Mouse (Mus musculus) spleen, embryonic (tissue): ENCODE results near the gene Tet2.

Experiments
- CTCF ChIA-PET: fragments of 350-600 bp; sonication (Branson Sonifier 250); formaldehyde crosslinking; loops from one replicate; lab custom pipeline; 2022; lab: Charles Lee

Gene Tet2

DNA sequence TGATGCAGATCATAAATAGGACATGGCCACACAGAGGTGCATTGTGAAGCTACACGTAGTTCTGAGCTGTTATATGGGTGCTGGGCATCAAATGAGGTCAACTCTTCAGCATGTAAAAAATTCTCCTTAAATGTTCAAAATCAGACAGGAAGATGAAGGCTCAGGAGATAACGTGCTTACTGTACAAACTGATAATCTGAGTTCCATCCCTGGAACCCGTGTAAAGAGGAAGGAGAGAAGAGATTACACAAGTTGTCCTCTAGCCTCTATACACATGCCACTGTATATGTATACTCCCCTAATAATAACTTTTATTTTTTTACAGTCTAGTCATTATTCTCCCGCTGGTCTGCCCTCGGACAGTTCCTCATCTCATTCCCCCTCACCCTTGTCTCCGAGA lies 21.7 kb downstream of the Tet2 start:
- CTCF ChIA-PET: no interaction called here

DNA sequence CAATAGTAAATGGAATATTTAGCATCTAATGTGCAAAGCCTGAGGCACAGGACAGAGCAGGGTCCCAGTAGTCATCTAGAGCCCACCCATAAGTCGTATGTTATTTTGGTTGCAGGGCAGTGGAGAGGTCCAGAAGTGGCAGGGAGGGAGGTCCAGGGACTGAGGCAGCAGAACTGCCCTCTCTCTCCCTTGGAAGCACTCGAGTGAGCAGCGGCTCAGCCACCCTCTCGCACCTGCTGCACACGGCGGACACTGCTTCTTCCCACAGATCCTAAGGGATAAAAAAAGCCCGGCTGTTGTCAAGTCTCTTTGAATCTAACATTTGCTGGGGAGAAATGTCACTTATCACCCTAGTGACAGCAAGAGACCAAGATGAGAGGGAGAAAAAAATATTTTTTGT lies 22.6 kb downstream of the Tet2 start:
- CTCF ChIA-PET: no interaction called here

DNA sequence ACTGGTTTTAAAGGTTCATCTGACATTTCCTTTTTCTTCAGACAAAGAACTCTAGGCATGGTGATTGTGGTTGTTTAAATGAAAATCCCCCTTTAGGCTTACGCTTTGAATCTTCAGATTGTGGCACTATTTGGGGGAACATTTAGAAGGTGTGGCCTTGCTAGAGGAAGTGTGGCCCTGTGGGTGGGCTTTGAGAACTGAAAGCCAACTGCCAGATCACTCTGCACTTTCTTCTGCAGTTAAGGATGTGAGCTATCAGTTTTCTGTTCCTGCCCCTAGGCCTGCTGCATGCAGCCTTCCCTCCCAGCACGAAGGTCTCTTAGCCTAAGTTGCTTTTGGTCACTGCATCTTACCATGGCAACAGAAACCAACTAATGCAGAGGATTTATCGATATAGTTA lies 26.1 kb downstream of the Tet2 start:
- CTCF ChIA-PET: no interaction called here

DNA sequence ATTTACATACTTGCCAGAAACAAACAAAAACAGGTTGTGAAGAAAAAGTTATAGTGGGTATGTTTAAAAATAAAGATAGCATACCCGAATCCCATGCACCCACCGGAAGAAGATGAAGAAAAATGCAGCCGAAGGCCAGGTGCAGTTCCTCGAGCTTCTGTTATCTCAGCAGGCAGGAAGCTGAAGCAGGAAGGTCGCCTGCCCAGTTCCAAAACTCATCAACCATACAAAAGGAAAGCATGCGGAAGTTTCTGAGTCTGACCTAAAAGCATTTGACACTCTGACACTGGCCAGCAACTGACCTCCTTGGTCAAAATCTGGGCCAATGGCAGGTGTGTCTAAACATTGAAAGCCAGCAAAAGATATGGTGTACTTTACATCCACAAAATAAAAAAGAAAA lies 26.8 kb downstream of the Tet2 start:
- CTCF ChIA-PET: no interaction called here

DNA sequence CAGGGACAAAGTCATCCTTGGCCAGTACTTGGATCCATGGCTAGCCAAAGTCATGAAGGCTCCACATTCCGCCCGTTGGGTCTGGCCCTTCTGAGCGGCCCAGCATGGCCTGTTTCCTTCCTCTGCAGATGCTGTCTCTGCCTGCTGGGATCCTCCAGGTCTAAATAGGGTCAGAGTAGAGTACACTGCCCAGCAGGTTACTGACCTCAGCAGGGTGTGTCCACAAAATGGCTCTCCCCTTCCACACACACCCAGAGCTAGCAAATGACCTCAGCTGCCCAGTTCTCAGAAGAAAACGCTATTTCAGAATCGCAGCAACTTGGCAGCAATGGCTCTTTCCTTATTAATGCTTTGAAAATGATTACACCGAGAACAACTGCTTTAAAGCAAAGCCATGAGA lies 27.5 kb downstream of the Tet2 start:
- CTCF ChIA-PET: interaction anchor here (0.6 kb wide), 1 partner anchor 185 kb away, joined by 3 read pairs; no protein-coding TSS in a partner anchor

DNA sequence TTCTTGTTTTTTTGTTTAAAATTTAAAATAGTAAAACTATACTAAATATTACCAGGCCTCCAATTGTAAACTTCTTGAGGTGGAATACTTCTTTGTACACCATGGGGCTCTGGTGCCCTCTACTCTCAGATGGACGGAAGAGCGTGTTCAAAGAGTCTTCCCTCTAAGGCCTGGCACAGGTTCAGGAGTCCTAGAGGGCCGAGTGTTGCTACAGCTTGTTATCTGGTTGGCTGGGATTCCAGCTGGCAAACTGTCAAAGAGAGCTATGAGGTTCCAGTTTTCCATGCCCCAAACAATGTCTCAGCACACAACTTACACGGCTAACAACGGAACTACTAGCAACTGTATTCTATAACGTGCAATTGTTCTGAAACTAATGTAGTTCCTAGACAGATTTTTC lies 28.8 kb downstream of the Tet2 start:
- CTCF ChIA-PET: interaction anchor here (0.7 kb wide), 1 partner anchor 33 kb away, joined by 10 read pairs; no protein-coding TSS in a partner anchor

DNA sequence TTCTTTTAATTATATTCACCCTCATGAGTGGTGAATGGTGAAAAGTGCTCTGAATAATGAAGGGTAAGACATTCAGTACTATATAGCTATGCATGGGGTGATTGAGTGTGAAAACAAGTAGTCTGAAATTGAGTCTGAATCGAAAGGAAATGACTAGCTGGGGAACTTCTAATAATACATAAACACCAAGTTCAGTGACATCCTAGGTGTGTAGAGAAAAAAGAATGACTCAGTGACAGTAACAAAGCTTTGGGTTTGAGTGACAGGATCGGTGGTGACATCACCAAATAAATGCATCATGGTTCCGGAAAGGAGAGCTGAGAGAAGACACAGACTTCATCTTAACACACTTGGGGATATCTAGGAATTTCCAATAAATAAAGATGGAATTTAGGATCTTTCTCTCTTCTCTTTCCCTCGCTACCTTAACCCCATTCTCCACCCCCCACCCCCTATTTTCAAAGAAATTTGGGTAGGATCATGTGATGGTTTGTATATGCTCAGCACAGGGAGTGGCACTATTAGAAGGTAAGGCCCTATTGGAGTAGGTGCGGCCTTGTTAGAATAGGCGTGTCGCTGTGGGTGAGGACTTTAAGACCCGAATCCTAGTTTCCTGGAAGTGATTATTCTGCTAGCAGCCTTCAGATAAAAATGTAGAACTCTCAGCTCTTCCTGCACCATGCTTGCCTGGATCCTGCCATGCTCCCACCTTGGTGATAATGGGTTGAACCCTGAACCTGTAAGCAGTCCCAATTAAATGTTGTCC lies 29.6 kb downstream of the Tet2 start:
- CTCF ChIA-PET: no interaction called here

DNA sequence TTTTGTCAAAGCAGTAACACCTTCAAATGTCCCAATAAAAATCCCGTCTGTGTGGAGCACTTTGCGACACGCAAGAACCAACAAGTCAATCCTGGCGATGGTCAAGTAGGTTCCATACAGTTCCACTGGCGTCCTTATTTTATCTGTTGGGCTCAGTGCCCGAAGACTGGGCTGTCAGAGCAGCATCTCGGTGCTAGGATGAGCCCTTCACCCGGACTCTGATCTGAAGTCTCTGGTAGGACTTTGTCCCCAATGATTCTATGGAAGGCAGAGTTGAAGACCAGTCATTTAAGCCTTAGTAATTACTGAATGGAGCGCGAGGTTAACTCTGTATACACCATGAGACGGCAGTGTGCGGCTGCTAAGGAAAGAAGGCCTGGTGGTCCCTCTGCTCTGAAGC lies 30.6 kb downstream of the Tet2 start:
- CTCF ChIA-PET: no interaction called here

DNA sequence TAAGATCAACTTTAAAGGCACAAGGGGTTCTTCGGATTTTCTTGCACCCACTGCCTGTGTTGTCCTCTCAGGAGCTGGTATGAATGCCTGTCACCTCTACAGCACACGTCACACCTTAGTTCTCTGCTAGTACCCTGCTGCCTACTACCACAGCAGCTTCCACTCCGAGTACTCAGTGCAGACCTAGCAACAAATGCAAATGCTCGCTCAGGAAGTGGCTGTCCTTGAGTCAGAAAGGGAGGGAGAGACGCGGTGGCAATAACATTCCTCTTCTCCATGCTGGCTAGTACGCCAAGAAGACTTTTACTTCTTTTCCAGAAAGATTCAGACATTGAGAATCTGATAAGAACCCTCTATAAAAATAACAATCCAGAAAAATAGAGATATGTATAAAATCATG lies 31.5 kb downstream of the Tet2 start:
- CTCF ChIA-PET: no interaction called here

DNA sequence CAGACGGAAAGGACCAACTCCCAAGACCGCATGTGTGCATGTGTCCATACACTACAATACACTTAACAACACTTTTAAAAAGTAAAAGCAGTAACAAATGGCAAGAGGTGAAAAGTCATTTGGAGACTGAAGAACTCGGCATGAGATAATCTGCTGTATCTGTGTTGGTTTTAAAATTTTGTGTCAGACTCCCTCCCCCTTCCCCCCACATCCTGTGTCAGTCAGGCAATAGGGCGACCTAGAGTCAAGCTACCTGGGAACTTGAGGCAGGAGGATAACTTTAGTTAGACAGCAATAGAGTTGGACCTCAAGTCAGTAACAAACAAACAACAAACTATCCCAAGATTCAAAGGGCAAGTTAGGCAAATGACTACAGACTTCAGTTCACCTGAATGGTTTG lies 34.6 kb downstream of the Tet2 start:
- CTCF ChIA-PET: no interaction called here

DNA sequence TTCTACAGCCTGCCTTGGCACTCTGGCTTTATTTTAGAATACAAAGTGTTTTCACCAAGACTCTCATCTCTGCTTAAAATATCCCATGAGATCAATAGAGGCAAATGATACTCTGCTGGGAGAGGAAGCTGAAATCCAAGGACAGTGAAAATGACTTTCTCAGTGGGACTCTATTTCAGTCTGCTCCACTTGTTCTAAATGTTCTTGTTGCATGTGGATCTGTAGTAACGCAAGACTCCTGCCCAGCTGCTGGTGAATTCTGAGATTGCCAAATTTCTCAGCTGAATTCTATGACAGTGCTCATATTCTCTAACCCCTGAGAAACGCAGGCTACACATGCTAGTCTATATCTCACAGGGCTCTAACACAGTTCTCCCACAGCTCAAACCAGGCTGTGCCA lies 35.1 kb downstream of the Tet2 start:
- CTCF ChIA-PET: no interaction called here

DNA sequence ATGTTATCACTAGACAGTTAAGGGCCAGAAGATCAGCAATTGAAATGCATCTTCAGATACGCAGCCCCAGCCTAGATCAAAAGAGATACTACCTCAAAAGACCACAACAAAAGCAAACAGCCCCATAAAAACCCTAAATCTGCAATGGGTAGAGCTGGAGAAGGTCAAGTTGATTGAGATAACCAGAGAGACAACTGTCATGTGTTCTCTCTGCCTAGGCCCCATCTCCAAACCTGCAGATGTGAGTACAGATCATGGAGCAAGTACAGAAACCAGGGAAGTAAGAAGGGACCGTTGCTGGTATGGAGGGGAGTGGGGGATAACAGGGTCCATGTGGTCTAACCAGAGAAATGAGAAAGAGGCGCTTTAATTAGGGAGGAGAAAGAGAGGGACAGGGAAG lies 36.1 kb downstream of the Tet2 start:
- CTCF ChIA-PET: no interaction called here

DNA sequence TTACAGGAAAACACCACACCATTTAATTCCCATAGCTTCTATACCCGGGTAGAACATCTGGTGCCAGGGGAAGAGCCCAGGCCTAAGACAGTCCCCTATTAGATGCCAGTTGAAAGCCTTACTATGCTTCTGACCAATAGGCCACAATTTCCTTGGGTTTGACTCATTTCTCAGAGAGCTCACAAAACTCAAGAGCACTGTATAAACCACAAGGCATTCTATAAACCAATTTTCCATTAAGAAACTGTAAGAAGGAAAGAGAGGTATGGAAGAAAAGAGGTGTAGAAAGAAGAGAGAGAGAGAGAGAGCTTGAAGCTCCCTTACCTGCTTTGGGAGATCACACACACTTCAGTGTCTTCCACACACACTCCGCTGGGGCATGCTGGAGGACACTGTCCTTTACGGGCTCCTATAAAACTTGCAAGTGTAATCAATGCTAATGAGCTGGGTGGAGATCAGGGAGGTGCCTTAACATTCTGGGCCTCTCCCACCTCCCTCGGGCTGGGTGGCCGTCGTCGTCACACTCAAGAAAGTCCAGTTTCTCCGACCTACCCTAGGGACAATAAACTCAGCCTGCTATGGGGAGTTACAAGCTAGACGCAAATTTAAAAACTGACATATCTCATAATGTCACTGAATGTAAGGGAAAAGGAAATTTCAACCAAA lies 38.5 kb downstream of the Tet2 start:
- CTCF ChIA-PET: no interaction called here

DNA sequence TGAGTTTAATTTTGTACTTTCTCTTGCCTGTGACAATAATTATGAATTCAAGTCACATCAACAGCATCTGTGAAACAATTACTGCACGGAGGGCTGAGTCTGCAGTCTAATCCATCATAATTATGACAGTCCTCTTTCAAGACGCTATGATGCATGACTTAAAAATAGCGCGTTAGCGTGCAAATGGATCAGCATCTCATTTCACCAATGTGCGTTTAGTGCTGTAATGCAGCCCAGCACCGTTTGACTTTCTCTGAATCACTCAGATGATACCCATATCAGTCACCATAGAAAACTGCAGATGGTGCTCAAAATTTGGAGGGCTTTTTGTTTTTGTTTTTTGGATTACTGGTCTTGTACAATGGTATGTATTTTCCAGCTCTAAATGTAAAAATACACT lies 48.0 kb downstream of the Tet2 start:
- CTCF ChIA-PET: no interaction called here

DNA sequence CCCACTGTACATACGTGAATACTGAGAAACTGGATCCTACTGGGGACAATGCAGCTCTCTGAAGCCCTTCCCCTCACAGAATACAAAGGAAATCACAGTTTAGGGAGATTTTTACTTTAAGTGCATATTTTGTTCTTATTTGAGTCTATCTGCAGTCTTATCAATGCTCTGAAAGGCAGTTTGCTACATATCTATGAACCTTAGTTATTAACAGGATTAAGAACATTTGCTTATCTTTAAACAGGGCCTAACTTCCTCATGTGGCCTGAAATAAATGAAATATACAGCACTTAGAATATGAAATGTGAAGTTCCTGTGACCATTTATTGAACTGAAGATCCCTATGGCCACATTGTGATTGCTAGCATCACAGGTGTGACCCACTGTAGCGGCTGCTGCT lies 53.6 kb downstream of the Tet2 start:
- CTCF ChIA-PET: interaction anchor here (0.6 kb wide), 1 partner anchor 156 kb away, joined by 3 read pairs; no protein-coding TSS in a partner anchor

DNA sequence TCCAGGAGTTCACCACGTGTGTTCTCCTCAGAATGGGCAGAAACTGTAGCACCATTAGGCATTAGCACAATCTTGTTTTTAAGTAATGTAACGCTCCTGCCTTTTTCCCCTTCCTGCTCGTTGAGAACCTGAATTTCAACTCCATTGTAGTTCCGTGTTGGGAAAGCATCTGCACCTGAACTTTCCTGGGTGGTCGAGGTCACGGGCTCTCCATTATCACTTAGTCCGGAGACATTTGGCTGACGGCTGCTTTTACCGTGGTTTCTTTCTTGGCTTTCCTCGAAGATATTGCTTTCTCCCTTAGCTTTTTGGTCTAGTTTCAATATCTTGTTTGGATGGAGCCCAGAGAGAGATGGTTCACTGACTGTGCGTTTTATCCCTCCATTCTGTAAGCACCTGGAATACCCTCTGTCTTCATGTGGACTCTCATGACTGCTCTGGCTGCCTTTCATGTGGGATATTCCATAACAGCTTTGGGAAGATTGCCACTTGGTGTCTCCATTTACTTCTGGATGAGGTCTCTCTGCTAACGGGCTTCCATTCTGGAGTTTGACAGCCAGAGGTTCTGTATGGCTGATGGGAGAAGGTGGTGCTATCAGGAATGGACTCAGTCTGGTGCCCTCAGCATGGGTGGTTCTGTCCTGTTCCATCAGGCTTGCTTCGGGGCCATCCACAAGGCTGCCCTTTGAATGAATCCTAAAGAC lies 56.8 kb downstream of the Tet2 start:
- CTCF ChIA-PET: no interaction called here

DNA sequence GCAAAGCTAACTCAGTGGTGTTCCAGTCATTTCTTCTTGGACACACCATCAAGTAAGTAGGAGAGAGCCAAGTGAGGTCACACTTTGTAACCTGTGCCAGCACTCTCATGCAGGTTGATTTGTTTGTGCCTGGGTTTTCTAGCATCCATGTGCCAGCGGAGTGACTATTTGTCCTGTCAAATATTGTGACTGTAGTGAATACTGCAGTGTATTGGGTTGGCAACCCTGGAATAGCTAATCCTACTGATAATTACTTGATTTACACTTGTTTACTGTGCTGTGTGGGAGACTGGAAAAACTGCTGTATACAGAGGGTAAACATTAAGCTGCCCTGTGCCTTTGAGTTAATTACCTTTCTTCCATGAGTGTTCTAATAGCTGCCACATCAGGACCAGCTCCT lies 62.1 kb downstream of the Tet2 start:
- CTCF ChIA-PET: interaction anchor here (0.6 kb wide), 1 partner anchor 34 kb away, joined by 10 read pairs; no protein-coding TSS in a partner anchor

DNA sequence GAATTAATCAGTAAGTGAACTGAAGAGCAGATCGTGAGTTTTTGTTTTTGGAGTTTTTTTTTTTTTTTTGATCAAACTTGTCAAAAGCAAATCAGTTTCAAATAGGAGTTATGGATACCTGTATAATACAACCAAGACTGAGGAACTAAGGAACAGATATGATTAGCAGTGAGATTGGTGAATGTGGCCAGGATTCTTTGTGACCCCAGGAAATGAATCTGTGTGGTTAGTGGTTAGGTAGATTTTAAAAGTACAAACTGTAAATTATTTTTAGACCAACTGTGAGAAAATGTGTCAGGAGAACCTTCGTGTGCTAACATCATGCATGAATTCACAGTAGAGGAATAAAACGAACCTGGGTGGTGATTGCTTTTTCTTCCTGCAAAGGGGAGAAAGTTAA lies 66.0 kb downstream of the Tet2 start:
- CTCF ChIA-PET: no interaction called here

DNA sequence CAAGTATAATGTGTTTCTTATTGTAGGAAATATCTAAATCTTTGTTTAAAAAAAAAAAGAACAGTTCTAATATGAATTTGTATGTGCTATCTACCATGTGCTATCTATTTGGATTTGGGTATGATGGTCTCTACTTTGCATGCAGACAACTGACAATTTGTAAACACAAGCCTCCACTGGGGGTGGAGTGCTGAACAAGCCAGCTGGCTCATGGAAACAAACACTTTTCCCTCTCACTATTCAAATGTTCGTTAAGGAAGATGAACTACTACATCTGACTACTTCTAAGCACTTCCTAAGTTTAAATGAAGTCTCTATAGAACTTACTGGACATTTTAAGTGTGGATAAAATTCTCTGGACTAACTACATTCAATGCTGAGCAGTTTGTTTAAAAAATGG lies 71.2 kb downstream of the Tet2 start:
- CTCF ChIA-PET: no interaction called here

DNA sequence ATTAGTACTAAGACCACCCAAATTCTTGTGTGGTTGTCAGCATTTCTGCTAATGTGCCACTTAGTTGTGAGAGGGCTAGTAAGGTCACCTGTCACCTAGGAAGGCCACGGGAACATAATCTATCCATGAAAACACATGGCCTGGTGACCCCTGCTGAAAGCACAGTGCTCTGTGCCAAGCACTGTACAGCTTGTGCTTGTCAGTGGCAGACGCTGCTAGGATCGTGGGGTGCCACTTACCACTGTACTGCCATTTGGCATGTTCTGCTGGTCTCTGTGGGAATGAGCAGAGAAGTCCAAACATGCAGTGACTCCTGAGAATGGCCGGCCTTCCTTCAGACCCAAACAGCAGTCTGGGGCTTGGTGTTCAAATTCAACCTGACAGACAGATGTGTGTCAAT lies 73.8 kb downstream of the Tet2 start:
- CTCF ChIA-PET: no interaction called here

DNA sequence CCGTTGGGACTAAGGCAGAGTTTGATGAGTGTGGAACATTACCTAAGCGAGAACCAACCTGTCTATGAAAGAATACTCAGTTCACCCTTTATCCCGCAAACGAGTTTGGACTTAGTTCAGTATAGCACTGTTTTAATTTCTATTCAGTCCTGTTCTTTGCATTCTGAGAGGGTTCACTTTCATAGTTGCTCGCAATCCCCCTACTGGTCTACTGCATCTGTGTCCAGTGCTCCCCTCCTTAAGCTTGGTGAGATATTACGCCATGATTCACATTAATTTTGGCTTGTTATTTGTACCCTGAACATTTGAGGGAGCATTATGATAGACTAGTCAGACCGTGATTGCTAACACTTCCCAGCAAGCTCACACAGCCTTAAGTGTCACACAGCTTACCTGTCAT lies 76.1 kb downstream of the Tet2 start:
- CTCF ChIA-PET: no interaction called here

DNA sequence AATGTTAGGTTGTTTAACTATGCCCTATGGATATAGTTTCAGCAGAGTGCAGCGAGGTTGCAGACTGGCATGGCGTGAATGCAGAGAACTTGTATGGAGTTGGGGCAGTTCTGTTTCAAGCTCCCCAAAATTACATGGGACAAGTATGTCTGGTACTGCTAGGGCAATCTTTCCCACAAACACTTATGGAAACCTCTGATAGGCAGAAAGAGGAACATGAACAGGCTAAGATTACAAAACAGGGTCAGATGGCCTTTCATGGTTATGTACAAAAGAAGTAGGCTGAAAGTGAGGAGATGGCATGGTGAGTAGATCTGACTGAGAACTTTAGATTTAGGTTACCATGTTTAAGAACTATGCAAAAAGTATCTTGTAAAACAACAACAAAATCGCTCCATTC lies 81.7 kb downstream of the Tet2 start:
- CTCF ChIA-PET: no interaction called here

DNA sequence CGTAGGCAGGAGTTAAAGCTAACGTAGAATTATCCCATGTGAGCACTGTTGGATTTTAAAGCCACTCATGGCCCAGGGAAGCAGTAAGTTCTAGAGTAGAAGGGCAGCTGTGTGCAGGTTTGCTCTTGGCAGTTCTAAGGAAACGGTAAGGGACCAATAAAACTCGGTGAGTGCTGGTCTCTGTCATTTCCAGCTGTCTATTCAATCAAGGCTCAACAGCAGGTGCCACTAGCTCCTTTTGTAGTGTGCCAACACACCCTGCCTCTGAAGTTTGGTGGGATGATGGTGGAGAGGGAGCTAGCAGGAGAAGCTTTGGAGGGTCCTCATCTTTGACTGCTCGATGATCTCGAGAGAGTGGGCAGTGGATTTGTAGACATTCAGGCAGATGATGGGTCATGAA lies 82.5 kb downstream of the Tet2 start:
- CTCF ChIA-PET: no interaction called here
